Mouse (Mus musculus): ENCODE results near the gene Rac1.

DNA sequence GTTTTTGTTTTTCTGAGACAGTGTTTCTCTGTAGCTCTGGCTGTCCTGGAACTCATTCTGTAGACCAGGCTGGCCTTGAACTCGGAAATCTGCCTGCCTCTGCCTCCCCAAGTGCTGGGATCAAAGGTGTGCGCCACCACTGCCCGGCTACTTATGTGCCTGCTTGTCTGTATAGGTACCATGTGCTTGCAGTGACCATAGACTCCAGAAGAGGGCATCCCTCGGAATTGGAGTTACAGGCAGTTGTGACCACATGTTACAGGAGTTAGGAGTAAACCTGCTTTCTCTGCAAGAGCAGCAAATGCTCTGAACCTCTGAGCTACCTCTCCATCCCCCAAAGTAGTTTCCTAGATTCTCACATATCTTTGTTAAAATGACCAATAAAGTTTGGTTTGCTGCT lies 36.1 kb downstream of the Rac1 start:
- TF ChIP-seq POLR2A (IDR thresholded peaks at IDR 0.05; ENCODE audit: control insufficient read depth, low read depth, low read length) (no peak), CTCF (IDR thresholded peaks at IDR 0.05; ENCODE audit: control insufficient read depth, insufficient read depth, insufficient replicate concordance, low read depth, low read length) (no peak)
